Mouse (Mus musculus) forebrain, embryonic 10.5 days (tissue): ENCODE measurements around the gene Ints2. TPM values are rescaled to one million over a fixed set of nuclear protein-coding genes. Genes with fewer than 3 reads are reported as not detected.
"Not testable (repeated sequence)": the region's sequence is repeated elsewhere in the genome, so short reads cannot be mapped to it uniquely, and the experiment has no call there.

ENCODE experiments used
- DNase-seq: peaks from one replicate; pipeline ENCODE4 v3.0.0-alpha.2; 2017; ENCODE audit warnings: low spot score; ENCODE audit errors: extremely low spot score
- H3K27ac ChIP-seq: fragments of 300-500 bp; sonication (generic); 2 replicates; pipeline ENCODE4 v1.5.1; 2016; ENCODE audit warnings: mild to moderate bottlenecking
- H3K27me3 ChIP-seq: fragments of 300-500 bp; sonication (generic); 2 replicates; pipeline ENCODE4 v1.6.1; 2016; ENCODE audit warnings: mild to moderate bottlenecking; ENCODE audit not compliant: poor library complexity, severe bottlenecking
- H3K36me3 ChIP-seq: fragments of 300-500 bp; sonication (generic); replicated peaks from 2 replicates; pipeline ENCODE4 v1.6.1; 2016; ENCODE audit warnings: mild to moderate bottlenecking, moderate library complexity
- H3K4me1 ChIP-seq: fragments of 300-500 bp; sonication (generic); 2 replicates; pipeline ENCODE4 v1.6.1; 2016
- H3K4me3 ChIP-seq: fragments of 300-500 bp; sonication (generic); 2 replicates; pipeline ENCODE4 v1.5.1; 2016; ENCODE audit warnings: mild to moderate bottlenecking, moderate library complexity
- H3K9me3 ChIP-seq: fragments of 300-500 bp; sonication (generic); 2 replicates; pipeline ENCODE4 v1.6.1; 2016; ENCODE audit warnings: mild to moderate bottlenecking, moderate library complexity
- WGBS: fragments of 180-500 bp; shearing (Covaris S2); methylation state at CpG from one replicate; pipeline ENCODE4 v1.1.7; 2016; 5-methylcytosine and 5-hydroxymethylcytosine counted together
- polyA plus RNA-seq: library from polyadenylated mRNA; unstranded; fragments of >200 nt; fragmentation: Nextera tagmentation; extraction: Ambion mirVana; gene quantifications from 2 replicates; pipeline ENCODE4 v1.2.1, GENCODE M21; 2016

Gene Ints2
- polyA plus RNA-seq, result 52.0 and 56.6 TPM in 2 replicates

- Histone ChIP-seq H3K9me3 (no peaks in the 10 kb centered on the region), H3K27me3 (no peaks in the 10 kb centered on the region), H3K36me3 (peaks cover 32% of the 10 kb centered on the region), H3K27ac (peak within 1 kb of the TSS; percentile 91), H3K4me3 (peak within 1 kb of the TSS; percentile 81), H3K4me1 (peaks cover 16% of the 10 kb centered on the region)
- peak; percentile 91 for DNase-seq
- WGBS, result 9% methylated on average over 32 of the region's 32 CpGs
These were observed at the start of gene Ints2 for GRCm38 (mm10) chr11:86257460-86258076. Ints2 (minus strand) TSS chr11:86257575.

- H3K27ac ChIP-seq, H3K9me3 ChIP-seq, H3K4me3 ChIP-seq, H3K4me1 ChIP-seq, DNase-seq, H3K27me3 ChIP-seq: not testable (repeated sequence)
- H3K36me3 ChIP-seq, result peaks cover 82% of the 10 kb centered on the region
- WGBS, result 95% methylated on average over 10 of the region's 10 CpGs
These were observed 34.8 kb upstream of the Ints2 start for GRCm38 (mm10) chr11:86292201-86292600.

GRCm38 (mm10) chr11:86291714-86292113 lies 34.3 kb upstream of the Ints2 start:
- no peak for DNase-seq
- no peak overlapping the region for H3K27ac ChIP-seq
- WGBS, result 96% methylated on average over 6 of the region's 6 CpGs
- no peak overlapping the region for H3K4me3 ChIP-seq
- peaks cover 82% of the 10 kb centered on the region for H3K36me3 ChIP-seq
- no peaks in the 10 kb centered on the region for H3K9me3 ChIP-seq
- H3K4me1 ChIP-seq, result no peaks in the 10 kb centered on the region
- no peaks in the 10 kb centered on the region for H3K27me3 ChIP-seq

GRCm38 (mm10) chr11:86285729-86286128 lies 28.4 kb upstream of the Ints2 start:
- no peaks in the 10 kb centered on the region for H3K27me3 ChIP-seq
- no peaks in the 10 kb centered on the region for H3K4me1 ChIP-seq
- no peaks in the 10 kb centered on the region for H3K9me3 ChIP-seq
- H3K4me3 ChIP-seq, result no peak overlapping the region
- no peak overlapping the region for H3K27ac ChIP-seq
- no peak for DNase-seq
- WGBS, result 96% methylated on average over 8 of the region's 8 CpGs
- peaks cover 95% of the 10 kb centered on the region for H3K36me3 ChIP-seq

GRCm38 (mm10) chr11:86278442-86279102 lies 21.2 kb upstream of the Ints2 start:
- Histone ChIP-seq H3K4me3 (no peak overlapping the region), H3K27ac (no peak overlapping the region), H3K36me3 (peaks cover 96% of the 10 kb centered on the region), H3K4me1 (no peaks in the 10 kb centered on the region), H3K9me3 (no peaks in the 10 kb centered on the region), H3K27me3 (no peaks in the 10 kb centered on the region)
- WGBS, result 95% methylated on average over 6 of the region's 6 CpGs
- no peak for DNase-seq

- peak; percentile 49 for DNase-seq
- H3K36me3 ChIP-seq, result peaks cover 38% of the 10 kb centered on the region
- peak overlapping the region; percentile 81 for H3K4me3 ChIP-seq
- H3K27me3 ChIP-seq, result no peaks in the 10 kb centered on the region
- peak overlapping the region; percentile 91 for H3K27ac ChIP-seq
- WGBS, result under 1% methylated on average over 22 of the region's 22 CpGs
- H3K9me3 ChIP-seq, result no peaks in the 10 kb centered on the region
- H3K4me1 ChIP-seq, result peaks cover 16% of the 10 kb centered on the region
These were observed 321 bp downstream of the Ints2 start for GRCm38 (mm10) chr11:86257054-86257453.

- Histone ChIP-seq H3K36me3 (peaks cover 73% of the 10 kb centered on the region), H3K9me3 (no peaks in the 10 kb centered on the region), H3K4me3 (no peak overlapping the region), H3K4me1 (peaks cover 16% of the 10 kb centered on the region), H3K27ac (no peak overlapping the region), H3K27me3 (no peaks in the 10 kb centered on the region)
- no peak for DNase-seq
- 94% methylated on average over 1 of the region's 1 CpGs for WGBS
These were observed 4.0 kb downstream of the Ints2 start for GRCm38 (mm10) chr11:86253342-86253741.

- Histone ChIP-seq H3K36me3 (peaks cover 96% of the 10 kb centered on the region), H3K4me3 (no peak overlapping the region), H3K9me3 (no peaks in the 10 kb centered on the region), H3K27me3 (no peaks in the 10 kb centered on the region), H3K4me1 (no peaks in the 10 kb centered on the region), H3K27ac (no peak overlapping the region)
- 94% methylated on average over 4 of the region's 4 CpGs for WGBS
- no peak for DNase-seq
These were observed 24.9 kb downstream of the Ints2 start for GRCm38 (mm10) chr11:86232446-86232845.

- no peak overlapping the region for H3K4me3 ChIP-seq
- H3K27me3 ChIP-seq, result no peaks in the 10 kb centered on the region
- H3K9me3 ChIP-seq, result no peaks in the 10 kb centered on the region
- H3K4me1 ChIP-seq, result no peaks in the 10 kb centered on the region
- H3K36me3 ChIP-seq, result peaks cover 96% of the 10 kb centered on the region
- 97% methylated on average over 13 of the region's 13 CpGs for WGBS
- H3K27ac ChIP-seq, result no peak overlapping the region
- no peak for DNase-seq
These were observed 25.5 kb downstream of the Ints2 start for GRCm38 (mm10) chr11:86231781-86232350.

- Histone ChIP-seq H3K36me3 (peaks cover 97% of the 10 kb centered on the region), H3K9me3 (no peaks in the 10 kb centered on the region), H3K27ac (no peak overlapping the region), H3K4me3 (no peak overlapping the region), H3K27me3 (no peaks in the 10 kb centered on the region), H3K4me1 (no peaks in the 10 kb centered on the region)
- WGBS, result 88% methylated on average over 8 of the region's 8 CpGs
- no peak for DNase-seq
These were observed 30.7 kb downstream of the Ints2 start for GRCm38 (mm10) chr11:86226646-86227180.

- 90% methylated on average over 4 of the region's 4 CpGs for WGBS
- Histone ChIP-seq H3K4me1 (no peaks in the 10 kb centered on the region), H3K27me3 (no peaks in the 10 kb centered on the region), H3K4me3 (no peak overlapping the region), H3K27ac (no peak overlapping the region), H3K9me3 (no peaks in the 10 kb centered on the region), H3K36me3 (peaks cover 97% of the 10 kb centered on the region)
- no peak for DNase-seq
These were observed 31.6 kb downstream of the Ints2 start for GRCm38 (mm10) chr11:86225761-86226160.

- Histone ChIP-seq H3K4me1 (no peaks in the 10 kb centered on the region), H3K36me3 (peaks cover 99% of the 10 kb centered on the region), H3K9me3 (peaks cover 8% of the 10 kb centered on the region; the same call in 1 of the 2 replicates), H3K4me3 (no peak overlapping the region), H3K27me3 (no peaks in the 10 kb centered on the region), H3K27ac (no peak overlapping the region)
- 84% methylated on average over 1 of the region's 1 CpGs for WGBS
- no peak for DNase-seq
These were observed 45.6 kb downstream of the Ints2 start for GRCm38 (mm10) chr11:86211803-86212202.

- H3K4me3 ChIP-seq, result no peak overlapping the region
- WGBS, result 97% methylated on average over 2 of the region's 2 CpGs
- peaks cover 34% of the 10 kb centered on the region for H3K9me3 ChIP-seq
- H3K27me3 ChIP-seq, result no peaks in the 10 kb centered on the region
- H3K36me3 ChIP-seq, result peaks cover 99% of the 10 kb centered on the region
- DNase-seq, result no peak
- no peaks in the 10 kb centered on the region for H3K4me1 ChIP-seq
- H3K27ac ChIP-seq, result no peak overlapping the region
These were observed 48.3 kb downstream of the Ints2 start for GRCm38 (mm10) chr11:86209123-86209522.
